Mouse (Mus musculus) layer of hippocampus, postnatal 36 days (tissue): Measurements from ENCODE around the gene Zdhhc14. TPM values are rescaled to one million over a fixed set of nuclear protein-coding genes. Genes with fewer than 3 reads are reported as not detected.

Experiments used
- DNase-seq, 2 experiments: peaks; one replicate each; pipeline ENCODE4 v3.0.0; 2022
- total RNA-seq, 2 experiments: library from RNA; stranded (reverse); gene quantifications; 2 replicates each; pipeline ENCODE4 v1.2.3; 2021

Gene Zdhhc14
- total RNA-seq, 2 experiments from 2014 or later = 48.7 to 51.8 TPM

DNA sequence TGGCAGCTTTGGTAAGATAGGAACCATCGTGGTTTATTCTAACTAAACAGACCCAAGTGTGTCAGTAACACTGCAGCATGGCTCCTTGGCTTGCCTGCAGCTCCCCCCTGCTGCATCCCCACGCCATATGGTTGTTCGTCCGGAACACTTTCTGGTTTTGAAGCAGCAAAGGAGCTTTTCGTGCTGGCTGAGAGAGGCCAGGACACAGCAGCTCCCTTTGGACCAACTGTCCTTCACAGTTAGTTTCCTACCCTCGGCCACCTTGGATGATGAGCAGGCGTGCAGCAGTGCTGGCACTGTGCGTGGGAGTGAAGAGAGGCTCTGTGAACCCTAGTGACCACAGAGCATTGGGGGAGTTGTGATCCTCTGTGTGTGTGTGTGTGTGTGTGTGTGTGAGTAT is 64.2 kb downstream of the Zdhhc14 start:
- DNase-seq = no peak

DNA sequence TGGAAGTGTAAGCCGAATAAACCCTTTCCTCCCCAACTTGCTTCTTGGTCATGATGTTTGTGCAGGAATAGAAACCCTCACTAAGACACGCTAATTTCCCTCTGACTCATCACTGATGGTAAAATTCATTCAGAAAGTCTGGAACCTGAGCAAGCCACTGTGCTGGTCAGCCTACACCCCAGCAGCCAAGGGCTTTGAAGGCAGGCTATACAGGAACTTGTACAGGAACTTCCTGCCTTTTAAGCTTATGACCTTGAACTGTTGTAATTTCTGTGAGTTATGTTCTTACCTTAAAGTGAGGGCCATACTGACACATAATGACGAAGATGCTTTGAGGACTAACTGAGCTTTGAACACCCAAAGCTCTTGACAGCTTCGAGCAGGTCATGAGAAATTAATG is 67.9 kb downstream of the Zdhhc14 start:
- DNase-seq = no peak

DNA sequence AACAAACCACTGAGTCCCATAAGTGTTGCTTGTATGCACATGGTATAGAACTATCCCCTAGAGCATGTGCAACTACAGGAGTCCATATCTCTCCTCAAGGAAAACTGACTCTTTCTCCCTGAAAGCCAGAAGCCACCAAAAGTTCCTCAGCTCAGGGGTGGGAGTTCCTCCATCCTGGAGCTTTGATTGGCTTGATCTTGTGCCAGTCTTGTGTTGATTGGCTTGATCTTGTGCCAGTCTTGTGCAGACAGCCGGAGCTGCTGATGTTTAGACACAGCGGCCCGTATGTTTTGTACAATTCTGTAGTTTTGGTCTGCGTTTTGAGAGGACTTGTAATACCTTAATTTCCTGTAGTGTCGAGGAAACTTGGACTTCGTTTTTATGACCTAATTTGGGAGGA is 70.8 kb downstream of the Zdhhc14 start:
- no peak for DNase-seq

DNA sequence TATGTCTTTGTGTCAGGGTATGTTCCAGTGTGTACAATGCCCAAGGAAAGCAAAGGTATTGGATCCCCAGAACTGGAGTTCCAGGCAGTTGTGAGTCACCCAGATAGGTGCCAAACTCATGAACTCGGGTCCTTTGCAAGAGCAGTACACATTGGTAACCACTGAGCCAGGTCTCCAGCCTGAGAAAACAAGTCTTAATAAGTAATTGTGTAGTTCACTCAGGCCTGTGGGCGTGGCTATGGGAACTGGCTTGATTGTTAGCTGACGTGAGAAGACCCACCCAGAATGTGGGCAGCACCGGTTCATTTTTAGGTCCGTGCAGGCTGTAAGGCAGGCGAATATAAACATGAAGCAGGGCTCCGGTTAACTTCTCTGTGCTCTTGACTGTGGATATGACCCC is 73.6 kb downstream of the Zdhhc14 start:
- DNase-seq = no peak

DNA sequence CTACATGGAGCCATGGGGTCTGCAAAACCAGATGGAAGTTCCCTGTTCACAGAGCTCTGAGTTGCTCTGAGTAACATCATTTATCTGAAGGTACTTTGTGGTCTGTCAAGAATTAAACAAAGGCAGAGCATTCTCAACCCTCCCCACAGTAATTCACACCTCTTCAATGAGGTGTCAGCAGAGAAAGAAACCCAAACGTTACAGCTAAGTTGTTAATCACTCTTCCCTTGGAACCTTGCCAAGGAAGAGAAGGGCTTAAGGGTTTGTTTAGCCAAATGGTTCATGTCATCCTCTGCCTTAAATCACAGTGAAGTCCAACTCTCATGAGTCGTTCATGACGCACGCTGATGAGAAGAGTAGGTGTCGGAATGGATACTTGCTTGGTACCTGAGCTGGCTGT is 75.6 kb downstream of the Zdhhc14 start:
- no peak for DNase-seq

DNA sequence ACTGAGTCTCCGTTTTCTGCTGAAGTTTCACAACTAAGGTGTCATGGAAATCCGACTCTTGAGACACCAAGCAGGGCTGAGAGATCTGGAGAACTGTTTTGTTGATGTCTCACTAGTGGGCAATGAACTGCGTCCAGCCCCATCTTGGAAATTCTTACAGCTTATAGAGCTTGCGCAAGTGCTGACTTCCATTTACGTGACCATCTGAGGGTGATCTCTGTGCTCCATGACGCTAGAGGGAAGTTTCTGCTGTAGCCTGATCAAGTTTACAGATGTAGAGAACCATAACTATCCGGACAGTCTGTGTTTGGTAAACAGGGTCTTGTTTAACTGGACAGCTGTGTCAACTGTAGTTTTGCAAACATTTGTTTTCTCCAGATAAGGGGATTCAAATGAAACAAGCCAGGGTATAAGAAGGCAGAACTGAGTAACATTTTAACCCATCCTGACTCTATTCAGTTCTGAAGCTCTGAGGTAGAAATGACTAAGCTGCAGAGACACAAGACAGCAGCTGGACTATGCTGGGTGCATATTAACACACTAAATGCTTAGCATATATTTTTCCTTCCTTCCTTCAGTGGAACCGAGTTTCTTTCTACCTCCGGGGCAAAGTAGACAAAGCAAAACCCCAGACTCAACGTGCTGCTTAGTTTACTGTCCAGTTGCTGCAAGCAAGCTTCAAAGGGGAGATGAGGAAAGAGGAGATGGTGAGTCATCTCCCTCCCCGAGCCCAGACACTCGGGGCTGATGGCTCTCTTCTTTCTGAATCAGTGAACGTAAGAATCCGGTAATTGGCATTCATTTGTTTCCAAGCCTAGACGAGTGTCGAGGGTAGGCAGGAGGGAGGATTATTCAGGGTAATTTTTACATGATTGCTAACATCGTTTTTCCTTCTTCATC is 77.0 kb downstream of the Zdhhc14 start:
- peak in 1 of 2 experiments; percentile 27 for DNase-seq

DNA sequence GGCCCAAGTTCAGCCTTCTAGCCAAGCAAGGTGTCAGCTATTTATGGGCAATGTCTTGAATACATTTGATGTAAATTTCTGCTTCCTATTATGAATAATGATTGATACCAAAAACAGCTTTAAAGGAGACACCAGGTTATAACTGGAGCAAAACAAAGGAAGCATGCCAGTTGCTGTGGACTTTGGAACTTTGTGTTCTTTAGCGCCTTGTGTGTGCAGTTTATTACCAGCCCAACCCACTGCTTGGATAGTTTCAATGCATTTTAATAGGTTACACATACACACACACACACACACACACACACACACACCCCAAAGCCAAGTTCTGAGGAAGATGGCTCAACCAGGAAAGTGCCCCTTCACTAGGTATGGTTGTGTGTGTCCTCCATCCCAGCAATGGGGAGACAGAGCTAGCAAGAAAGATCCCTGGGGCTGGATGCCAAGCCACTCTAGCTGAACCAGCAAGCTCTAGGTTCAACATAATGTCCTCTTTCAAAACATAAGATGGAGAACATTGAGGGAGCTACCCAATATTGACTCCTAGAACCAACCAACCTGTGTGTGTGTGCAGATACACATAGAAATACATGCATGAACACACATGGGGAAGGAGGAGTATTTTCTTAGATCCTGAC is 79.9 kb downstream of the Zdhhc14 start:
- DNase-seq = no peak

DNA sequence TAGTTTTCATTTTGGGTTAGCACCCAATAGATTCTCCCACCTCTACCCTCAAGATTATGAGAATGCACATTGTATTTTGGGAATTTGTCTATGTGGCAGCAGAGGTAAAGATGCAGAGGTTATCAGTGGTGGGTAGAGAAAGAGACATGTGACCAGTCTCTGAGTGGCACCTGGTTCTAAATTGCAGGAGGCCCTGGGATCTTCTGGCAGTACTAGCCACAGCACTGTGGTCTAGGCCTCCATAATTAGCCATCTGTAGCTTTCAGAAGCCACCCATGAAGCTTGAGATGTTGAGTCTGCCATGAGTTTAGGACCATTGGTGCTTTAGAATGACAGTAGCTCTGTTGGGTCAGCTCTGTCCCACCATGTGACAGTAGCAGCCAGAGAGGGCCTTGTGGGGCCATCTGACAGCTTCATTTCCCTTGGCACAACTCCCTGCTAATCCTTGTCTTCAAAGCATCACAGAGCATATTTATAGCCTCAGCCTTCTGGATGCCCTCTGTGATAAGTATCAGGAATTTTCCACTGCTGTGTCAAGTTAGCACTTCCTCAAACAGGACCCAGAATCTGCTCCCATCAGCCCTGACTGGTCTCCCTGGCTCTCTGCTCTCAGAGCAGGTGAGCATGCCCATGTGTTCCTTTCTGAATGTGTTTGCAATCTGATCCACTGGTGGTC is 80.5 kb downstream of the Zdhhc14 start:
- no peak for DNase-seq

DNA sequence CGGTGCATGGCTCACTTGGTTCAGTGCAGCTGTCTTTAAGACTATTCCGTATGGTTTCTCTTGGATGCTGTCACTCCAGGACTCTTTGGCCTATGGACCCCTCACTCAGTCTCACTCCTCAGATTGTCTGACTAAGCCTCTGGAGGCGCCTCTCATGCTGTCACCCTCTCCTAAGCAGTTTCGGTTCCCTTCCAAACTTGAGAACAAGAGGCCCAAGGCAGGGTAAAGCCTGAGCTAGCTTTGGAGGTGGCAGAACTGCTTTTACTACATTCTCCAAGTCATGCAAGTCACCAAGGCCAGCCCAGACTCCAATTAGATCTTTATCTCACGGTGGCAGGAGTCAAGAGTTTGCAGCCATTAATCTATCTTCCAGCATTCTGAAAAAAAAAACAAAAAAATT is 82.3 kb downstream of the Zdhhc14 start:
- no peak for DNase-seq

DNA sequence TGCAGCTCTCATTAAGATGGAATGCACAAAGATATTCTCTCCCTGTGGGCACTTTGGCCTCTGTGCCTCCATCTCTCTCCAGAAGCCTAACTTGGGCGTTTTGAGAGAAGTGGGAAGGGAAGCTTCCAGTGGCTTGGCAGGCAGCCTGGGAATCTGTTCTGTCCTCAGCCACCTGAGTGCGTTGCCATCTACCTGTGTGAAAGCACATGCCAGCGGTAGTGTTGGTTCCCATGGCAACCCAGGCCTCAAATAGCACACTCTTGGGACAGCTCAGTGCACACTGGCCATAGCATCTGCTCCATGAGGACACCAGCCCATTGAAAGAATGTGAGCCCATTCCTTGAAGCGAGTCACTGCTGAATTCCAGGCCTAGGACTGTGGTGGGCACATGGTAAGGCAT is 83.2 kb downstream of the Zdhhc14 start:
- no peak for DNase-seq

DNA sequence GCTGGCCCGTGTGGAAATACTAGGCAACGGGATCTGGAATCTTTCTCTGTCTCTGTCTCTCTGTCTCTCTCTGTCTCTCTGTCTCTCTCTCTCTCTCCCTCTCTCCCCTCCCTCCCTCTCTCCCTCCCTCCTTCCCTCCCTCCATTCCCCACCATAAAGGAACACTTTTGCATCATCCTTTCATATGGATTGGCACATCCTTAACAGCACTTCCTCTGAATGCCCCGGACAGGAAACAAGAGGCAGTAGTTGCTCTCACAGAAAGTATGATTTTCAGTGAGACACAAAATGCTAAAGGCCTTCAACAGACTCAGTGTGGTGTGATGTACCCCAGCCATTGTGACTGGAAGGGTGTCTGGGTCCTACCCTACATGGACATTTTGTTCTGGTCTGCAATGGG is 89.9 kb downstream of the Zdhhc14 start:
- no peak for DNase-seq

DNA sequence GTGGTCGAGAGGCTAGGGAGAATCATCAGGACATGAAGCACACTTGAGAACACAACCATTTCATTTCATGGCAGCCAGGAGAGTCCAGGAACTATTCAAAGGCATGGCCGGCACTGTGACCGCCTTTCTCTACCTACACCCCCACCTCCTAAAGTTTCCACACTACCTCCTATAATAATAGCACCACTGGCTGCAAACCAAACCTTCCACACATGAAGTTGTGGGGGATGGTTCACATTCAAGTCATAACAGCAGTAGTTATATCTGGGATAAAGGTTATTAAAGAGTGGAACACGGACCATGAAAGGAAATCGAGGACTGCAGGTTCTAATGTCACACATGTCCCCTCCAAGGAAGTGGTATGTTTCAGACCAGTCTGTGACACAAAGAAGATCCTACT is 90.6 kb downstream of the Zdhhc14 start:
- DNase-seq = no peak

DNA sequence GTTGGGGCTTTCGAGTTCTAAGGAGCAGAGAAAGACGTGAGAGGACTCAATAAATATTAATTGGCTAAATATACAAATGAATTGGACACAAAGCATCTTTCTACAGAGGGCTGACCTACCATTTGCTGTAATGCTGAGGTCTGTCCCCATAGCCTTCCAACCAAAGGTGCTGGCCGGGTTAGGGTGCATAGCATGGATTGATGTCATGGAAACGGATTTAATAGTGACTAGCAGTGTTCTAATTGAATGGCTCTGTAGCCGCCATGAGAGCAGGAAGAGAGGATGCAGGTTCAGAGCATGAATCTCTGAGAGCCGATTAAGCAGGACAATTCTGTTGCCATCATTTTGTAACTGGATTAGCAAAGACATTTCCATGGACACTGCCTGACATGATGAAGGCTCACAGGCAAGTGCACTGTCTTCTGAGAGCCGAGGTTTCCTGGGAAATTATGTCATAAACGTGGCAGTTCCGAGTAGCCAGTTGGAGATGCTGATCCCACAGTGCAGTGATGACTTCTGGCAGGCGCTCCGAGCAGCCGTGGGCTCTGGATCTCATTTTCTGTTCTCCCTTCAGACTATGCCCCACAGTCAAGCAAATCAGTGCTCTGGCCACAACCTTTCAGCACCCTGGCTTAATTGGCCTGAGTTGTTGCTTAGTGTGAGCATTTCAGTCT is 91.3 kb downstream of the Zdhhc14 start:
- no peak for DNase-seq

DNA sequence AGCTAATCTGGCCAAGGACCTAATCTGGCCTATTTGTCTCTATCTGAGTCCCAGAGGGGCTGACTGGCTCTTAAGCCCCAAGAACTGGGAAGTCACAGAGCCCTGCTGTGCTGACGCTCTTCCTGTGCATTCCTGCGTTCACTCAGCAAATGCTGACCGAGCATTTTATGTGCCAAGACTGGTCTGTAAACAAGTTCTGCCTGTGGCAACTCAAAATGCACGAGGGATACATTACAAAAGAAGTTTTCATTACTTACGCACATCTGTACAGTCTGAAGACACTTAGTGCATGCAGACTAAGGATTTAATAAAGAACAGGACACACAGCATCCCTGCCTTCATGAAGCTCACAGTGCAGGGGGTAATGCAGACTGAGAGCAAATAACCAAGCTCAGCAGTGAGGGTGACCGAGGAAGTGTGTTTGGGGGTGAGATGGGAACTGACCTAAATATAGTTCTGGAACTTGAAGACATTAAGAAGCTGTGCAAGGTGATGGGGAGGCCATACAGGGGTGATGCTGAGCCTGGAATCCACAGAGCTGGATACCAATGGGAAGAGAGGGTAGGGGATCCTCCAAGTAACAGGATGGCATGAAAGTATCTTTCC is 99.3 kb downstream of the Zdhhc14 start:
- DNase-seq = no peak

DNA sequence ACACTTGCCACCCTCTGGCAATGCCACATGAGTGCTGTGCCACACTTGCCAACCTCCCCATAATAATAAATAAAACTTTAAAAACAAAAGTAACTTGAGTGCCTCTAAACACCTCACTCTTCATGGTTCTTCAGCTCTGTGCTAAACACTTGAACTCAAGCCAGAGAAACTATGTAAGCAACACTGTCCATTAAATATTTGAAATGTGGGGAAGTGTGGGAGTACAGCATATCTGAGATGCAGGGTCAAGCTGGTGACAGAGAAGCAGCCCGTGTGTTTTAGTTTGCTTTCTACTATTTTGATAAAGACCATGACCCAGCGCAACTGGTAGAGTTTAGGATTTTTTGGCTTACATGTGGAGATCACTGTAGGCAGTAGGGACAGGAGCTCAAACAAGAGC is 100.7 kb downstream of the Zdhhc14 start:
- DNase-seq = no peak

DNA sequence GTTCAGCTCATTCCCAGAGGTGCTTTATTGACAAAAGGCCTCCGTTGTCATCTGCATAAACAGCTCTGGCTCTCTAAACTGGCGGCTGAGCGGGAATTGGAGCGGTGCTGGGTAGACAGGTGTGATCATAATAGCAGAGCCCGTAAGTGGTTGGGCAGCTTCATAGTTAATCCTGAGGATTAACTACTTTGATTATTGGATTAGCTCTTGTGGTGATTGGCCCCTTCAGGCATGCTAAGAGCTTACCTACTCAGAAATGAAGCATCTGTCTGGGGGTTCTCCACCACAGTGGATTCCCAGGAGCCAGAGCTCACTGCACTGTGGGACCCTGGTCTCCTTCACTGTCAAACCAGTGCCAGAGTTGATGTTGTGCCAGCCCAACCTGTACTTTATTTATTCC is 102.7 kb downstream of the Zdhhc14 start:
- DNase-seq = no peak

DNA sequence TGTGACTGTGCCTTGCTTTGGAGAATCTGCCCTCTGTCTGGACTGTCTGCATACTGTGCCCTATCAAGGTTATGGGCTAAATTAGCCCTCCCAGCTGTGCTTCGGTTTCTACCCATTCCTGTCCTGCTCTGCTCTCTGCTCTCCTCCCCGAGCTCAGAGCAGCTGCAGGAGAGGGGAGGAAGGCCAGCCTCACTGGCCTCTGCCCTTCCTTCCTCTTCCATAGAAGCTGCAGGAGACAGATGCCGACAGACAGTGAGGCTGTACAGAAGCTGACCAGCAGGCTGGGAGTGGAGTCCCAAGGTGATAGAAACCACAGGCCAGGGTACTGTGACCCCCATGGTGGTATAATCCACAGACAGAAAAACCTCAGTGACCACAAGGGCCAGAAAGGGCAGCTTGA is 104.1 kb downstream of the Zdhhc14 start:
- no peak for DNase-seq

DNA sequence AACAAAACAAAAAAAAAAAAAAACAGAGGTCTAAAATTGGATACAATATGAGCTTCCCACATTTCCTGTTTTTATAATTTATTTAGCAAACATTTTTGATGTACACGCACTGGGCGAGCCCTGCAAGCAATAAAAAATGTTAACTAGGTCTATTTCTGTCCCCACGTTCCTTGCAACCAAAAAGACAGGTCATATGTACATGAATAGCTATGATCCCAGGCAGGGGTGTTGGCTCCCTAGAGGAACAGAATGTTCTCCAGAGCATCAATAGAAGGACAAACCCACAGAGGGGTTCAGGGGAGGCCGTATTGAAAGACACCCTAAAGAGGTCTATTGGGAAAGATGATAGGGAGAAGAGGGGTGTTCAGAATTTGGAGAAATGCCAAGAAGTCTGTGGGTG is 106.6 kb downstream of the Zdhhc14 start:
- no peak for DNase-seq

DNA sequence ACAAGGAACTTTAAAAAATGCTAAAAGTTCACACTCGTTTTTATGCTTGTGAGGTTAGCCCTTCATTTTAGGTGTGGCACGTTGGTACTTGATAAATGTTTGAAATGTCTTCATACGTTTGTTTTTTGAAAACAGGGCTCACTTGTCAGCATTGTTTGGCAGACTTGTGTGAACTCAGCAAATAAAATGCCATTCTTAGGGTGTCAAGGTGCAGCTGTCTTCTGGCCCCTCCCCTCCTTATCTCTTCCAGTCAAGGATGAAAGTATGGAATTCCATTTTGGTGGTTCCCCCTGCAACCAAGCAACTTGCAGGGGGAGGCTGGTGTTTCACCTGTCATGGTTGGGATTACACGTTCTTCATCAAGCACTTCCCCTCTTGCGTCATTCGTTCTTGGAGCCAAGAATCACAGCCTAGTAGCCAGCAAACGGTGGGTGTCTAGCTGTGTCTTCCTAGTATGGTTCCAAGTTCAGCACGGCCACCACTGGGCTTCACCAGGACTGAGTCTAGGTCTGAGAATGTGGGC is 108.2 kb downstream of the Zdhhc14 start:
- DNase-seq = no peak

DNA sequence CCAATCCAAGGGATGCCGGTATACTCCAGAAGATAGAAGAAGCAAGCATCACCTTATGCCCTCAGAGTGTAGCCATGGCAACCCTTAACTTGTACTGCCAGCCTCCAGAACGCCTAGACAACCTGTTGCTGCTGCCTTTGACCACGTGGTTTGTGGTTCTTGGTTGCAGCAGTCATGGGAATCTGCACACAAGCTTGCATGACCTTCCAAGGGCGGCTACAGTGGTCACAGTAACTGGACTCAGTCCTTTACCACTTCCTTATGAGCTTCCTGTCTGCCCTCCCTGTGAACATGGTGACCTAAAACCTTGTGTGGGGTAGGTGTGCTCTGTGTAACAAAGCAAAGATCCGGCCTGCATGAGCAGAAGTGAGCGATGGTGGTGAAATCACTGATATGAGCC is 109.6 kb downstream of the Zdhhc14 start:
- DNase-seq = no peak

DNA sequence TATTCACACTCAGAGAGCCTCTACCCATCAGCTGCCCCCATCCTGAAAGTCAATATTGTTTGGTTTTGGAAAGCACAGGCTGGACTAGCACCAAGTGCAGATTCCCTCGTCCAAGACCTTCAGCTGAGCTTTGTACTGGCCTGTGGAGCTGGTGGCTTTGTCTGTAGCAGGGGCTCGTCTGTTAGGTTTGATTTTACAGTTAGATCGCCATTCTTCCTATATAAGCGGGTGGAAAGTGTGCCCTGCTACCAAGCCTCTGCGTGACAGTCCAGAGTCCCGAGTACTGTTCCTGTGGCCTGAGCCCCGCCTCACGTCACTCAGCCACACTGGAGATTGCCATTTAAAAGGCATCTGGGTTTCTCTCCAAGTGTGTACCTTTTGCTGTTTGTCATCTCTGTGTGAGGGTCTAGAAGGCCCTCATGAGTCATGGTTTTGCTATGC is 113.8 kb downstream of the Zdhhc14 start:
- peak in 1 of 2 experiments; percentile 30 for DNase-seq

DNA sequence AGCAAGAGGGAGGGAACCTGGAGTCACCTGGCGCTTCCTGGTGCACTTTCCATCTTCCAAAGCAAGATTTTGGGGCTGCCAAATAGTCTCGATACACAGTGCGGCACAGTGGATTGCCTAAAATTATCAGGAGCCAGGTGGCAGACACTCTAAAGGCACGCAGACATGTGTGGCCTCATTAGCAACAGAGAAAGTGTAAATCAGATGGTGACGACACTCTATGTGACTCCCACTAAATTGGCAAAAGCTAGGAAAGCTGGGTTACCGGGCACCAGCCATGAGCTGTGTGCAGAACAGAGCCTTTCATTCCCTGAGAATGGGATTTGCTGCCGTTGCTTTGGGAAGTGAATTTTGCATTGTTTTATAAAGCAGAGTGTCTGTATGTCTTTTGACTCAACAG is 115.0 kb downstream of the Zdhhc14 start:
- DNase-seq = peak; percentile 35 to 48
